Mouse (Mus musculus): Measurements from ENCODE around the gene Gramd1b. TPM values are rescaled to one million over a fixed set of nuclear protein-coding genes. Genes with fewer than 3 reads are reported as not detected.

Gene Gramd1b
- polyA plus RNA-seq, 1 experiment from 2014 or later = 7.3 TPM

GRCm38 (mm10) chr9:40449610-40450416, 81.4 kb downstream of the Gramd1b start:
- Histone ChIP-seq H3K27ac (ENCODE audit: low read length) (no peak overlapping the region), H3K4me2 (replicated peaks; ENCODE audit: low read depth, low read length) (no peak overlapping the region), H3K4me1 (ENCODE audit: control insufficient read depth, insufficient read depth, low read length) (peaks cover 6% of the 10 kb centered on the region; the same call in 1 of the 2 replicates), H3K9me3 (ENCODE audit: control insufficient read depth, low read depth, low read length) (no peaks in the 10 kb centered on the region), H3K36me3 (ENCODE audit: control insufficient read depth, insufficient read depth, low read length) (no peaks in the 10 kb centered on the region), H3K27me3 (ENCODE audit: control insufficient read depth, insufficient read depth, low read length) (no peaks in the 10 kb centered on the region), H3K9ac (replicated peaks; ENCODE audit: low read depth, low read length) (no peak overlapping the region), H3K4me3 (ENCODE audit: low read depth, low read length) (no peak overlapping the region)
- 54% methylated on average over 10 of the region's 10 CpGs for WGBS
- ATAC-seq (ENCODE audit: insufficient number of reproducible peaks, insufficient read depth, low FRiP score, low read depth) = no peak; the same call in 1 of the 2 replicates

- H3K27ac ChIP-seq (ENCODE audit: low read length) = no peak overlapping the region
- H3K9ac ChIP-seq (replicated peaks; ENCODE audit: low read depth, low read length) = no peak overlapping the region
- H3K27me3 ChIP-seq (ENCODE audit: control insufficient read depth, insufficient read depth, low read length) = no peaks in the 10 kb centered on the region
- H3K4me3 ChIP-seq (ENCODE audit: low read depth, low read length) = no peak overlapping the region
- 87% methylated on average over 2 of the region's 2 CpGs for WGBS
- H3K4me1 ChIP-seq (ENCODE audit: control insufficient read depth, insufficient read depth, low read length) = 0 out of 2 replicates have a peak, but pooled peaks cover 5% of the 10 kb centered on the region
- no peak for ATAC-seq (ENCODE audit: insufficient number of reproducible peaks, insufficient read depth, low FRiP score, low read depth)
- H3K36me3 ChIP-seq (ENCODE audit: control insufficient read depth, insufficient read depth, low read length) = no peaks in the 10 kb centered on the region
- H3K4me2 ChIP-seq (replicated peaks; ENCODE audit: low read depth, low read length) = no peak overlapping the region
- H3K9me3 ChIP-seq (ENCODE audit: control insufficient read depth, low read depth, low read length) = no peaks in the 10 kb centered on the region
Measured at GRCm38 (mm10) chr9:40448646-40449243, 82.4 kb downstream of the Gramd1b start.

GRCm38 (mm10) chr9:40447265-40447664, 83.9 kb downstream of the Gramd1b start:
- no peak for ATAC-seq (ENCODE audit: insufficient number of reproducible peaks, insufficient read depth, low FRiP score, low read depth)
- Histone ChIP-seq H3K4me1 (ENCODE audit: control insufficient read depth, insufficient read depth, low read length) (0 out of 2 replicates have a peak, but pooled peaks cover 5% of the 10 kb centered on the region), H3K36me3 (ENCODE audit: control insufficient read depth, insufficient read depth, low read length) (no peaks in the 10 kb centered on the region), H3K27ac (ENCODE audit: low read length) (no peak overlapping the region), H3K4me2 (replicated peaks; ENCODE audit: low read depth, low read length) (no peak overlapping the region), H3K4me3 (ENCODE audit: low read depth, low read length) (no peak overlapping the region), H3K27me3 (ENCODE audit: control insufficient read depth, insufficient read depth, low read length) (no peaks in the 10 kb centered on the region), H3K9ac (replicated peaks; ENCODE audit: low read depth, low read length) (no peak overlapping the region), H3K9me3 (ENCODE audit: control insufficient read depth, low read depth, low read length) (no peaks in the 10 kb centered on the region)
- WGBS = 75% methylated on average over 4 of the region's 4 CpGs

DNA sequence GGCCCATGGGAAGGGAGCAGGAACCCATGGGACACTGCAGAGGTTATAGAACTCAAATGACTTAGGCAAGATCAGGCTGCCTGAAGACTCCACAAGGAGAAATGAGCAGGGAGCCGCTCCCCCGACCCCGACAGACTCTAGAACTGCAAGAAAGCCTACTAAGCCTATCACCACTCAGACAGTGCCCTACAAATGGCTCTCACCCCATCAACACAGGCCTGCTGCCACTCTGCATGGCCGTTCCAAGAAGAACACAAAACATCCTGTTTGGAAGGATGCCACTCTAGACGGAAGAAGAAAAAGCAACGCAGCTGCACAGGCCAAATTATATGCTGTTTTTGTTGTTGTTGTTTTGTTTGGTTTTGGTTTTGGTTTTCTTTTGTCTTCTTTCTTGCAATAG, 86.2 kb downstream of the Gramd1b start:
- 84% methylated on average over 6 of the region's 6 CpGs for WGBS

DNA sequence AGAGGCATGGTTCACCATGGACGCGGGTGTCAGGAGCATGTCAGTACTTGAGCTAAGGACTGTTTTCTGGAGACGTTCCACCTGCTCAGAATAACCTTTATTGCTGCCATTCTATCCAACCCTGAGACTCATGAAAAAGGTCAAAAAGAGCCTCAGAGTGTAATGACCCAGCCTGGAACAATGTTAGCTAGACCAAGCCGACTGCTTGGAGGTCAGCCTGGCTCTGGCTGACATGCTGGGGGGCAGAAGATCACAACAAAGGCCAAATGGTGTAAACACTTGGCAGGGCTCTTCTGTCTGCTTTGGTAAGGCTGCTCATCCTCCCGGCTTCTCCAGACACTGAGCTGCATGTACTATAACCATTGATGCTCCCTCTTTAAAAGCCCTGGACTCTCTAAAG, 88.4 kb downstream of the Gramd1b start:
- no peak for ATAC-seq (ENCODE audit: insufficient number of reproducible peaks, insufficient read depth, low FRiP score, low read depth)
- WGBS = 59% methylated on average over 5 of the region's 5 CpGs
- no peak overlapping the region for H3K27ac ChIP-seq (ENCODE audit: low read length)
- H3K27me3 ChIP-seq (ENCODE audit: control insufficient read depth, insufficient read depth, low read length) = no peaks in the 10 kb centered on the region
- no peak overlapping the region for H3K4me2 ChIP-seq (replicated peaks; ENCODE audit: low read depth, low read length)
- H3K4me3 ChIP-seq (ENCODE audit: low read depth, low read length) = no peak overlapping the region
- H3K9me3 ChIP-seq (ENCODE audit: control insufficient read depth, low read depth, low read length) = no peaks in the 10 kb centered on the region
- H3K4me1 ChIP-seq (ENCODE audit: control insufficient read depth, insufficient read depth, low read length) = no peaks in the 10 kb centered on the region
- H3K9ac ChIP-seq (replicated peaks; ENCODE audit: low read depth, low read length) = no peak overlapping the region
- no peaks in the 10 kb centered on the region for H3K36me3 ChIP-seq (ENCODE audit: control insufficient read depth, insufficient read depth, low read length)

More for the DNA sequence above, 86.2 kb downstream of the Gramd1b start:
- Histone ChIP-seq H3K36me3 (ENCODE audit: control insufficient read depth, insufficient read depth, low read length) (no peaks in the 10 kb centered on the region), H3K9ac (replicated peaks; ENCODE audit: low read depth, low read length) (no peak overlapping the region), H3K4me3 (ENCODE audit: low read depth, low read length) (no peak overlapping the region), H3K4me2 (replicated peaks; ENCODE audit: low read depth, low read length) (no peak overlapping the region), H3K27ac (ENCODE audit: low read length) (no peak overlapping the region), H3K4me1 (ENCODE audit: control insufficient read depth, insufficient read depth, low read length) (no peaks in the 10 kb centered on the region), H3K27me3 (ENCODE audit: control insufficient read depth, insufficient read depth, low read length) (no peaks in the 10 kb centered on the region), H3K9me3 (ENCODE audit: control insufficient read depth, low read depth, low read length) (no peaks in the 10 kb centered on the region)
- no peak for ATAC-seq (ENCODE audit: insufficient number of reproducible peaks, insufficient read depth, low FRiP score, low read depth)

GRCm38 (mm10) chr9:40439973-40440687, 91.1 kb downstream of the Gramd1b start:
- no peaks in the 10 kb centered on the region for H3K27me3 ChIP-seq (ENCODE audit: control insufficient read depth, insufficient read depth, low read length)
- no peak overlapping the region for H3K27ac ChIP-seq (ENCODE audit: low read length)
- no peaks in the 10 kb centered on the region for H3K4me1 ChIP-seq (ENCODE audit: control insufficient read depth, insufficient read depth, low read length)
- no peak for ATAC-seq (ENCODE audit: insufficient number of reproducible peaks, insufficient read depth, low FRiP score, low read depth)
- 81% methylated on average over 8 of the region's 8 CpGs for WGBS
- no peak overlapping the region for H3K9ac ChIP-seq (replicated peaks; ENCODE audit: low read depth, low read length)
- no peak overlapping the region for H3K4me2 ChIP-seq (replicated peaks; ENCODE audit: low read depth, low read length)
- H3K36me3 ChIP-seq (ENCODE audit: control insufficient read depth, insufficient read depth, low read length) = no peaks in the 10 kb centered on the region
- no peak overlapping the region for H3K4me3 ChIP-seq (ENCODE audit: low read depth, low read length)
- no peaks in the 10 kb centered on the region for H3K9me3 ChIP-seq (ENCODE audit: control insufficient read depth, low read depth, low read length)

DNA sequence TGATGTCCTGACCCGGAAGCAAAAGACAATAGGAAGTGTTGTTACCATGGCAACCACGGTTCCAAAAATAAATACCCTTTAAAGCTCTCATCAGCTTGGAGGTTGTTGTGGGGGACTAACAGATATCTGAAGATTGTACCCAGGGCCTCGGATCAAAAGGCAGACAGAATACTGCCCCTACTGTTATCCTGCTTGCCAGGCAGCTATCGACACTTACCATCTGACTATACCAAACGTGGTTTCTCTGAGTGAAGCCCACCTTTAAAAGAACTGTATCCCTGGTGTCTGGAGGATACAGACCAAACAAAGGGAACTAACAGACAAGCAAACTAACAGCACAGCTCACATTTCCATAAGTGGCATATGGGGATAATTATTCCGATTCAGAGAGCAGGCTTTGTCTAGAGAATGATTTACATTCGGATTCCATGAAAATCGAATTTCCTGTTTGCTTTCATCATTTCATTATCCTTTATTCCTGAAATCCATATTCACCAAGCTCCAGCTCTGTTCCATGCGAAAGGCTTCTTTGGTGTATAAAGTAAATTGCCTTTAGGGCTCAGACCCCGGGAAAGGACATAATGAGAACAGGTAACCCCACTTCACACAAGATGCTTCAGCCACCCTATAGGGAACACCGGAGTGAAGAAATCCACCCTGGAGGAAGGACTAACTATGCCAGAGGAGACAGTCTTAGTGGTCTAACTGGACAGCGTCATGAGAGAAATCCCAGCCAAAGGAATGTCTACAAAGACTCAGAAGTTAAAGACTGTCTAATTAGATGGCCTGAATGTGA, 92.3 kb downstream of the Gramd1b start:
- H3K27ac ChIP-seq (ENCODE audit: low read length) = no peak overlapping the region
- no peak for ATAC-seq (ENCODE audit: insufficient number of reproducible peaks, insufficient read depth, low FRiP score, low read depth)
- WGBS = 68% methylated on average over 12 of the region's 12 CpGs

GRCm38 (mm10) chr9:40437891-40438290, 93.3 kb downstream of the Gramd1b start:
- Histone ChIP-seq H3K27me3 (ENCODE audit: control insufficient read depth, insufficient read depth, low read length) (no peaks in the 10 kb centered on the region), H3K4me1 (ENCODE audit: control insufficient read depth, insufficient read depth, low read length) (no peaks in the 10 kb centered on the region), H3K4me2 (replicated peaks; ENCODE audit: low read depth, low read length) (no peak overlapping the region), H3K36me3 (ENCODE audit: control insufficient read depth, insufficient read depth, low read length) (no peaks in the 10 kb centered on the region), H3K9ac (replicated peaks; ENCODE audit: low read depth, low read length) (no peak overlapping the region), H3K27ac (ENCODE audit: low read length) (no peak overlapping the region), H3K4me3 (ENCODE audit: low read depth, low read length) (no peak overlapping the region), H3K9me3 (ENCODE audit: control insufficient read depth, low read depth, low read length) (no peaks in the 10 kb centered on the region)
- WGBS = 87% methylated on average over 7 of the region's 7 CpGs
- ATAC-seq (ENCODE audit: insufficient number of reproducible peaks, insufficient read depth, low FRiP score, low read depth) = no peak

More for the DNA sequence above, 92.3 kb downstream of the Gramd1b start:
- Histone ChIP-seq H3K4me3 (ENCODE audit: low read depth, low read length) (no peak overlapping the region), H3K9ac (replicated peaks; ENCODE audit: low read depth, low read length) (no peak overlapping the region), H3K4me2 (replicated peaks; ENCODE audit: low read depth, low read length) (no peak overlapping the region), H3K27me3 (ENCODE audit: control insufficient read depth, insufficient read depth, low read length) (no peaks in the 10 kb centered on the region), H3K9me3 (ENCODE audit: control insufficient read depth, low read depth, low read length) (no peaks in the 10 kb centered on the region), H3K4me1 (ENCODE audit: control insufficient read depth, insufficient read depth, low read length) (no peaks in the 10 kb centered on the region), H3K36me3 (ENCODE audit: control insufficient read depth, insufficient read depth, low read length) (no peaks in the 10 kb centered on the region)

Data from stomach, embryonic 14.5 days (tissue).